Mouse (Mus musculus) hindbrain, embryonic 11.5 days (tissue): ENCODE results near the gene Gsap. TPM values are rescaled to one million over a fixed set of nuclear protein-coding genes. Genes with fewer than 3 reads are reported as not detected.

ENCODE experiments used
- ATAC-seq: fragments of 200-750 bp; cut with Nextera tagmentation; 2 replicates; pipeline ENCODE4 v1.8.0; 2017; ENCODE audit warnings: mild to moderate bottlenecking, moderate TSS enrichment, moderate library complexity; ENCODE audit not compliant: low FRiP score
- DNase-seq: peaks from one replicate; pipeline ENCODE4 v3.0.0-alpha.2; 2015; ENCODE audit warnings: low spot score
- H3K27ac ChIP-seq: fragments of 300-500 bp; sonication (generic); 2 replicates; pipeline ENCODE4 v1.5.1; 2014; ENCODE audit warnings: mild to moderate bottlenecking, low read depth, low read length
- H3K27me3 ChIP-seq: fragments of 300-500 bp; sonication (generic); 2 replicates; pipeline ENCODE4 v1.6.1; 2014; ENCODE audit warnings: mild to moderate bottlenecking, low read length, moderate library complexity, mixed read lengths; ENCODE audit not compliant: control insufficient read depth, insufficient read depth
- H3K36me3 ChIP-seq: fragments of 300-500 bp; sonication (generic); 2 replicates; pipeline ENCODE4 v1.6.1; 2014; ENCODE audit warnings: mild to moderate bottlenecking, low read length, moderate library complexity, mixed read lengths; ENCODE audit not compliant: control insufficient read depth, insufficient read depth
- H3K4me1 ChIP-seq: fragments of 300-500 bp; sonication (generic); replicated peaks from 2 replicates; pipeline ENCODE4 v1.6.1; 2014; ENCODE audit warnings: low read length, mixed read lengths; ENCODE audit not compliant: control insufficient read depth, insufficient read depth
- H3K4me2 ChIP-seq: fragments of 300-500 bp; sonication (generic); replicated peaks from 2 replicates; pipeline ENCODE4 v1.6.1; 2014; ENCODE audit warnings: mild to moderate bottlenecking, low read depth, low read length
- H3K4me3 ChIP-seq: fragments of 300-500 bp; sonication (generic); 2 replicates; pipeline ENCODE4 v1.5.1; 2014; ENCODE audit warnings: low read depth, low read length
- H3K9ac ChIP-seq: fragments of 300-500 bp; sonication (generic); 2 replicates; pipeline ENCODE4 v1.6.1; 2014; ENCODE audit warnings: low read depth, low read length
- H3K9me3 ChIP-seq: fragments of 300-500 bp; sonication (generic); 2 replicates; pipeline ENCODE4 v1.6.1; 2016; ENCODE audit warnings: low read length; ENCODE audit not compliant: control insufficient read depth
- WGBS: fragments of 180-500 bp; shearing (Covaris S2); extraction: QIAGEN DNeasy Blood & Tissue Kit; methylation state at CpG from one replicate; pipeline ENCODE4 v1.1.7; 2014; 5-methylcytosine and 5-hydroxymethylcytosine counted together
- polyA plus RNA-seq: library from polyadenylated mRNA; unstranded; fragments of >200 nt; fragmentation: Nextera tagmentation; extraction: Ambion mirVana; gene quantifications from 2 replicates; pipeline ENCODE4 v1.2.1, GENCODE M21; 2014

The Gsap gene
- polyA plus RNA-seq, 1 experiment from 2014 or later, result 2.3 TPM

DNA sequence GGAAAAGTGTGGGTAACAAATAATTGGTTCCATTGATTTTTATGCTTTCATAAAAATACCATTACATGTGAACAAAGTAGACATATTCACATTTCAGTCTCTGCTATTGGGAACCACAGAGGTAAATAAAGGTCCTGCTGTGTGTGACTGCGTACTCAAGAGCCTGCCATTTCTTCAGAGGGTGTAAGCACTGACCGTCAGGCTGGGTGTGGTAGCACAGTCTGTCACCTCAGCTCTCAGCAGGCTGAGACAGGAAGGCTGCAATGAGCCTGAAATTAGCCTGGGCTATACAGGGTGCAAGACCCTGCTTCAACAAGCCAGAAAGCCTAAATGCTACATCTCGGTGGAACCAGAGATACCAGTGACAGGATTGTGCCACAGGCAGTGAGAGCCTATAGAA lies 114.0 kb downstream of the Gsap start:
- no peak overlapping the region for H3K27ac ChIP-seq
- ATAC-seq (no peak), DNase-seq (no peak)
- H3K4me1 ChIP-seq, result no peaks in the 10 kb centered on the region
- H3K4me2 ChIP-seq, result no peak overlapping the region
- H3K9me3 ChIP-seq, result no peaks in the 10 kb centered on the region
- H3K27me3 ChIP-seq, result no peaks in the 10 kb centered on the region
- no peak overlapping the region for H3K9ac ChIP-seq
- no peaks in the 10 kb centered on the region for H3K36me3 ChIP-seq
- WGBS, result 90% methylated on average over 3 of the region's 3 CpGs
- no peak overlapping the region for H3K4me3 ChIP-seq

DNA sequence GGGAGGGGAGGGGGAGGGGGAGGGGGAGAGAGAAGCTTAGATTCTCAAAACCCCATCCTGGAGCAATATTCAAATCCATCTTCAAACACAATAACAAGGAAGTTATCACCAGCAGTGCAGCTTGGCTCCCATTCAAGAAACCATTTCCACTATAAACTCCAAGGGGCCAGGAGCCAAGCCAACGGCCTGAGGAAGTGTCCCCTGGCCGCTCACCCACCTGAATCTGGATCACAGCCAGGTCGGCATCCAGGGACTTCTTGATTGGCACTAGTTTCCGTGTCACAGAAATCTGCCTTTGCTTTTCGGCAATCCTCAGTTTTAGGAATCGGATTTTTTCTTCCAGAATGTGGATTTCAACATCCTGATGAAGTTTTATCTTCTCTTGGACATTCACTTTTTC lies 115.0 kb downstream of the Gsap start:
- Histone ChIP-seq H3K4me1 (no peaks in the 10 kb centered on the region), H3K27me3 (no peaks in the 10 kb centered on the region), H3K36me3 (no peaks in the 10 kb centered on the region), H3K4me2 (no peak overlapping the region), H3K4me3 (no peak overlapping the region), H3K9me3 (no peaks in the 10 kb centered on the region), H3K27ac (no peak overlapping the region), H3K9ac (no peak overlapping the region)
- 83% methylated on average over 6 of the region's 6 CpGs for WGBS
- no peak for DNase-seq
- ATAC-seq, result no peak

DNA sequence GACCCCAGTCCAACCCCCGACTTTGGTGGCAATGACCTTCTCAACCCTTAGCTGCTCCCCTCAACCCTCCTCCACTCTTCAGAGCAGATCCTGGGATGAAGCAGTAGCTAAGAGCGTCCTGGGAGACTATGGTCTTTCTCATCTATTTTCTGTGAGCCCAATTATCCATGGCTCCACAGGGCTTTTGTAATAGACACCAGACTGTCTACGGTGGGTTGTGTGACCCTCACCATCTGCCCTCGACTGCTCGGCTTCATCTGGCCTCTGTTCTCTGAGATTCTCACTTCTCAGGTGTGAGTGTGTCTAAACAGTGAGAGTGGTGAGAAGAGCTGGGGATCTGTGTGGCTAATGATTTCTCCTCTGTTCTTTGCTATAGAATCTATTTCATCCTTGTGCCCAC lies 121.1 kb downstream of the Gsap start:
- no peak overlapping the region for H3K9ac ChIP-seq
- no peaks in the 10 kb centered on the region for H3K27me3 ChIP-seq
- no peaks in the 10 kb centered on the region for H3K4me1 ChIP-seq
- ATAC-seq (no peak), DNase-seq (no peak)
- no peaks in the 10 kb centered on the region for H3K9me3 ChIP-seq
- WGBS, result 58% methylated on average over 5 of the region's 5 CpGs
- no peak overlapping the region for H3K4me3 ChIP-seq
- no peak overlapping the region for H3K4me2 ChIP-seq
- no peaks in the 10 kb centered on the region for H3K36me3 ChIP-seq
- H3K27ac ChIP-seq, result no peak overlapping the region

DNA sequence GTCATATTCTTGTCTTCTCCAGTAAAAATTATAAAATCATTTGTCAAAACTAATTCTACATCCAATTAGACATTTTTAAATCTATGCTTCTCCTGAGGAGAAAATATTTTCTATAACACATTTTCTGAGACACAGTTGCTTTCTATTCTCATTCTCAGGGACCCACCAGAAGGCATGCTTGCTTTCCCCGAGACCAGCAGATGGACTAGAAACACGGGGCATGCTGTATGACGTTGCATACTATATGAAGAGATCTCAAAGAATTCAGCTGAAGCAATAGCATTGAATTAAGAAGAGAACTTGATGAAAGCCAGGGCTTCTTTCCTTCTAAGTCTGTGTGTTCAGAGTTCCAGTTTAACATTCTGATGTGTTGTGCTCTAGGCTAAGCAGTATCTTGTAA lies 128.6 kb downstream of the Gsap start:
- no peaks in the 10 kb centered on the region for H3K9me3 ChIP-seq
- no peak for ATAC-seq
- DNase-seq, result no peak
- no peak overlapping the region for H3K4me2 ChIP-seq
- no peaks in the 10 kb centered on the region for H3K4me1 ChIP-seq
- H3K36me3 ChIP-seq, result no peaks in the 10 kb centered on the region
- 85% methylated on average over 3 of the region's 3 CpGs for WGBS
- H3K9ac ChIP-seq, result no peak overlapping the region
- H3K27ac ChIP-seq, result no peak overlapping the region
- no peaks in the 10 kb centered on the region for H3K27me3 ChIP-seq
- H3K4me3 ChIP-seq, result no peak overlapping the region

DNA sequence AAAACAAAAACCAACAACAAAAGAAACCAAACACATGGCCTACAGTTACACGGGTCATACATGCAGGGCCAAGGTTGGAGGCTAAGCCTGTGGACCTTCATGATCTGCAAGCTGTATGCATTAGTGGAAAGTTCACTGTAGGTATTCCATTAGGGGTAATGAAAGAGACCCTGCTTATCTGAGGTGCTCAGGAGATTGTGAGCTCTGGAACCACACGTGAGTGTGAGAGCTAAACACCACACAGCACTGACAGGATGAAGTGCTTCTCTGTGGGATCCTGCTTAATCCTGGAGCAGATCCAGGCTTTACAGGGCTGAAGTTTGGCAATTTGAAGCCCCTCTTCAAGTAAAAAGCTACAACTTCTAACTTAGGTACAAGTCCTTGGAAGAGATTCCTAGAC lies 134.1 kb downstream of the Gsap start:
- Histone ChIP-seq H3K36me3 (no peaks in the 10 kb centered on the region), H3K4me3 (no peak overlapping the region), H3K27me3 (no peaks in the 10 kb centered on the region), H3K9ac (no peak overlapping the region), H3K9me3 (no peaks in the 10 kb centered on the region), H3K4me2 (no peak overlapping the region), H3K4me1 (no peaks in the 10 kb centered on the region), H3K27ac (no peak overlapping the region)
- DNase-seq (no peak), ATAC-seq (no peak)
- WGBS, result 78% methylated on average over 2 of the region's 2 CpGs

DNA sequence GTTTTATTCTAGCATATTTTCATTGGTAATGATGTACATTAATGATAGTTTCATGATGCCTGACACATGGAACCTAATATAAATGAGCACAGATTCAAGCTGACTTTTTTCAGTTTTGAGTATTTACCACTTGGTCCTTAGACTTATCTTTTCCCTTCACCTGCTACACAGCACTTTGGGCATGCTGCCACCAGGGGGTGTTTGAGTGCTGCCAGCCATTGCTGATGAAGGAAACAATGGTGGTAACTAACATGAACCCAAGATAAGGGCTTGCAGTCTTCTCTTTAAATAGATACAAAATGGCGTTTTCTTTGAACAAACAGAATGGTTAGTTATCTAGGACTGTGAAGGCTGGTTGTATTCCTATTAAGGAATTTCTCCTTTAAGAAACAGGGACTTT lies 140.4 kb downstream of the Gsap start:
- WGBS, result 36% methylated on average over 1 of the region's 1 CpGs
- no peaks in the 10 kb centered on the region for H3K36me3 ChIP-seq
- no peaks in the 10 kb centered on the region for H3K27me3 ChIP-seq
- peak; percentile 73 for DNase-seq
- H3K4me2 ChIP-seq, result no peak overlapping the region
- H3K27ac ChIP-seq, result no peak overlapping the region
- H3K9ac ChIP-seq, result no peak overlapping the region
- no peaks in the 10 kb centered on the region for H3K9me3 ChIP-seq
- no peak for ATAC-seq
- H3K4me3 ChIP-seq, result no peak overlapping the region
- H3K4me1 ChIP-seq, result no peaks in the 10 kb centered on the region

DNA sequence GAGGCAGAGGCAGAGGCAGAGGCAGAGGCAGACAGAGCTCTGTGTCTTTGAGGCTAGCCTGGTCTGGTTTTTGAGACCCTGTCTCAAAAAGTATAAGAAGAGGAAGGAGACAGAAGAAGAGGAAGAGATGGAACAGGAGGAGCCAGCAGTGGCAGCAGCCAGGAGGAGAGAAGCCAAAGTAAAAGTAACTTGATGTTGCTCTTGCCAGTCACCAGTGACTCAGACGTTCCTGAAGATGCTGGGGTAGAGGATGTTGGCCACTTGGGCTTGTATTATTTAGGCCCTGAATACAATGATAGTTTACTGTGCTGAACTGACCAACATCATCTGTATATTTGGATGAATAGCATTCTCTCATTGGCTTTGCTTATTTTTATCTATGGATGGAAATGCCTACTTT lies 142.5 kb downstream of the Gsap start:
- Histone ChIP-seq H3K4me1 (no peaks in the 10 kb centered on the region), H3K4me2 (no peak overlapping the region), H3K4me3 (no peak overlapping the region), H3K36me3 (no peaks in the 10 kb centered on the region), H3K9me3 (no peaks in the 10 kb centered on the region), H3K27ac (no peak overlapping the region), H3K27me3 (no peaks in the 10 kb centered on the region), H3K9ac (no peak overlapping the region)
- DNase-seq (no peak), ATAC-seq (no peak)
- 79% methylated on average over 1 of the region's 1 CpGs for WGBS

DNA sequence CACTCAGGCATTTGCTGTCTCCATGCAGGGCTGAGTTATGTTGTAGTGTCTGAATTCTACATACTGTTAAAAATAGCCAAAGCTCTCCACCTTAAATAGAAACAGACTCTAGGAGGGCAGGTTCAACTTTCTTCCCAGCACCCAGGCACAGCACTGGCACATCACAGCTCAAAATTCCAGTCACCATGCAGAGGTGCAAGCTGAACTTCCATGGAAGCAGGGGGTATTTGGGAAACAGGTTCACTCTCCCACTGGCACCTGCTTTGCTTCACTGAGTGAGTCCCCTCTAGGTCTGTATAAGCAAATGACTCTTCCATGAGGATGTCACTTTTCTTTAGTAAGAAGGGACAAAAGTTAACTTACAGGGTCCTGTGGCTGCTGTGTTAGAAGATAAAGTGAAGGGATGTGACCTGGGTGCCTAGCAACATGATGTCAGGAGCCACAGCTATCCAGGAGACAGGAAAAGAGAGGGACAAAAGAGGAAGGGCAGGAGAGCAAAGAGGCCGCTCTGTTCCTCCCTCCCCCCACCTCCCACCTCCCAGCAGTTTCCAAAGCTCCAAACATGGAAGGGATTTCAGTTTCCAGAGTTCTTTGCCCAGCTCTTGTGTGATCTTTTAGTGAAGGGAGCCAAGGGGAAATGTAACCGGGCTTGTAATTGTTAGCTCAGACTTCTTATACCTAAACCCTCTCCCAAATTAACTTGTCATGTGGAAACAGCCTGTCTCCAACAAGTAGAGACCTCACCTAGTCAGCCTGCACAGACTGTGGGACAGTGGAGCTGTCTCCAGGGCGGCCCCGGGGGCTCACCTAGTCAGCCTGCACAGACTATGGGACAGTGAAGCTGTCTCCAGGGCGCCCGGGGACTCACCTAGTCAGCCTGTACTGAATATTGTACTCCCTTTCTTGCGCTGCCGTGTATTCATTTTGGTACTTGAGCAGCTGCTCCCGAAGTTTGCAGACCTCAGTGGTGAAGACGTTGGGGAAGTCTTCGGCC lies 143.9 kb downstream of the Gsap start:
- DNase-seq, result peak; percentile 34
- Histone ChIP-seq H3K4me1 (no peaks in the 10 kb centered on the region), H3K9ac (no peak overlapping the region), H3K27ac (no peak overlapping the region), H3K27me3 (no peaks in the 10 kb centered on the region), H3K36me3 (no peaks in the 10 kb centered on the region), H3K4me2 (no peak overlapping the region), H3K4me3 (no peak overlapping the region), H3K9me3 (no peaks in the 10 kb centered on the region)
- WGBS, result 49% methylated on average over 11 of the region's 11 CpGs
- peak; percentile 54; the same call in 1 of the 2 replicates for ATAC-seq

DNA sequence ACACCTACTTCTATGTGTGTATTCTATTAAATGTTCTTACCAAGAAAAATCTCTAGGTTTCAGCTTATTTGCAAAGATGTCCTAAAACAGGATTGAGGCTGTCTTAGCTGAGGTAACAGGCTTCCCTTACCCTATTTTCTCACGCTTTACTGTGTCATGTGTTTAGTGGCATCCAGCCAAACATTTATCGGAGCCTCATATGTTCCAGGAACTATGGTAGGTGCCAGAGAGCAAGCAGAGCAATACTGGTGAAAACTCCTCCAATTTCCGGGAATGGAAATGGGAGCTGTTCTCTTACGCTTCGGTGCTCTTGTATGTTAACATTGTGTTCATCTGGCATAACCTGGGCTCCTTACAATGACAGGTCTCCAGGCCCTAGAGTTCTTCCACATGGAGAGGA lies 145.6 kb downstream of the Gsap start:
- Histone ChIP-seq H3K4me3 (no peak overlapping the region), H3K36me3 (no peaks in the 10 kb centered on the region), H3K4me2 (no peak overlapping the region), H3K9me3 (no peaks in the 10 kb centered on the region), H3K27ac (no peak overlapping the region), H3K4me1 (no peaks in the 10 kb centered on the region), H3K27me3 (no peaks in the 10 kb centered on the region), H3K9ac (no peak overlapping the region)
- WGBS, result 87% methylated on average over 5 of the region's 5 CpGs
- ATAC-seq (no peak), DNase-seq (no peak)
